Mouse (Mus musculus) forebrain, postnatal 0 days (tissue): ENCODE results near the gene Psmb9. TPM values are rescaled to one million over a fixed set of nuclear protein-coding genes. Genes with fewer than 3 reads are reported as not detected.
"Not testable (repeated sequence)": the region's sequence is repeated elsewhere in the genome, so short reads cannot be mapped to it uniquely, and the experiment has no call there.

Experiments
- ATAC-seq: fragments of 200-750 bp; cut with Nextera tagmentation; 2 replicates; pipeline ENCODE4 v1.8.0; 2017; ENCODE audit warnings: mild to moderate bottlenecking, moderate library complexity
- DNase-seq: peaks from one replicate; pipeline ENCODE4 v3.0.0-alpha.2; 2015
- H3K27ac ChIP-seq: fragments of 300-500 bp; sonication (generic); 2 replicates; pipeline ENCODE4 v1.5.1; 2014; ENCODE audit warnings: low read depth, mild to moderate bottlenecking, antibody characterized with exemption, low read length, moderate library complexity, mixed read lengths
- H3K27me3 ChIP-seq: fragments of 300-500 bp; sonication (generic); 2 replicates; pipeline ENCODE4 v1.6.1; 2014; ENCODE audit warnings: mild to moderate bottlenecking, low read length, mixed read lengths; ENCODE audit not compliant: insufficient read depth
- H3K36me3 ChIP-seq: fragments of 300-500 bp; sonication (generic); 2 replicates; pipeline ENCODE4 v1.6.1; 2014; ENCODE audit warnings: mild to moderate bottlenecking, moderate library complexity; ENCODE audit not compliant: insufficient read depth
- H3K4me1 ChIP-seq: fragments of 300-500 bp; sonication (generic); 2 replicates; pipeline ENCODE4 v1.6.1; 2014; ENCODE audit warnings: antibody characterized with exemption; ENCODE audit not compliant: insufficient read depth
- H3K4me2 ChIP-seq: fragments of 300-500 bp; sonication (generic); 2 replicates; pipeline ENCODE4 v1.6.1; 2014; ENCODE audit warnings: low read depth, mild to moderate bottlenecking, moderate library complexity
- H3K4me3 ChIP-seq: fragments of 300-500 bp; sonication (generic); 2 replicates; pipeline ENCODE4 v1.5.1; 2014; ENCODE audit warnings: low read depth, low read length, mixed read lengths
- H3K9ac ChIP-seq: fragments of 300-500 bp; sonication (generic); 2 replicates; pipeline ENCODE4 v1.6.1; 2014; ENCODE audit warnings: mild to moderate bottlenecking
- H3K9me3 ChIP-seq: fragments of 300-500 bp; sonication (generic); 2 replicates; pipeline ENCODE4 v1.6.1; 2016; ENCODE audit warnings: low read length
- CTCF ChIP-seq: sonication (generic); IDR thresholded peaks from 2 replicates; pipeline ENCODE4 v1.5.1; 2016; ENCODE audit warnings: antibody characterized with exemption, control low read depth, low read depth
- WGBS: fragments of 180-500 bp; shearing (Covaris S2); extraction: QIAGEN DNeasy Blood & Tissue Kit; methylation state at CpG from one replicate; pipeline ENCODE4 v1.1.7; 2014; 5-methylcytosine and 5-hydroxymethylcytosine counted together
- polyA plus RNA-seq: library from polyadenylated mRNA; unstranded; fragments of >200 nt; fragmentation: Nextera tagmentation; extraction: Ambion mirVana; gene quantifications from 2 replicates; pipeline ENCODE4 v1.2.1, GENCODE M21; 2015
- total RNA-seq: library from RNA; depleted of rRNA; stranded (reverse); fragments of >200 nt; gene quantifications from 2 replicates; pipeline ENCODE4 v1.2.3, GENCODE M21; 2014

Gene Psmb9
- total and polyA plus RNA-seq, 2 experiments from 2014 or later: 1.9 to 2.3 TPM

DNA sequence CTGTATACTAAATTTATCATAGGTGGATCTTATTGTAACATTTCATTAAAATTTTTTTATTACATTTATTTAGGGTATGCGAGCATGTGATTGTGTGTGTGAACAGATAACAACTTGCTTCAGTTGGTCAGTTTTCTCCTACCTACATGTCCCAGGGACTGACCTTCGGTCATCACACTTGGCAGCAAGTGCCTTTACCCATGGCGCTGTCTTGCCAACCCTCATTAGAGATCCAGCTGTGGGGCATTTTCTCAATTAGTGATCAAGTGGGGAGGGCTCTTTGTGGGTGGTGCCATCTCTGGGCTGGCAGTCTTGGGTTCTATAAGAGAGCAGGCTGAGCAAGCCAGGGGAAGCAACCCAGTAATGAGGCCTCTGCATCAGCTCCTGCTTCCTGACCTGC is 37.3 kb upstream of the Psmb9 start:
- Histone ChIP-seq H3K36me3 (no peaks in the 10 kb centered on the region), H3K4me2 (no peak overlapping the region), H3K27ac (no peak overlapping the region), H3K27me3 (no peaks in the 10 kb centered on the region), H3K4me1 (no peaks in the 10 kb centered on the region), H3K4me3 (no peak overlapping the region), H3K9me3 (no peaks in the 10 kb centered on the region), H3K9ac (no peak overlapping the region)
- DNase-seq: no peak
- ATAC-seq: no peak
- TF ChIP-seq CTCF: no peak
- 96% methylated on average over 3 of the region's 3 CpGs for WGBS

DNA sequence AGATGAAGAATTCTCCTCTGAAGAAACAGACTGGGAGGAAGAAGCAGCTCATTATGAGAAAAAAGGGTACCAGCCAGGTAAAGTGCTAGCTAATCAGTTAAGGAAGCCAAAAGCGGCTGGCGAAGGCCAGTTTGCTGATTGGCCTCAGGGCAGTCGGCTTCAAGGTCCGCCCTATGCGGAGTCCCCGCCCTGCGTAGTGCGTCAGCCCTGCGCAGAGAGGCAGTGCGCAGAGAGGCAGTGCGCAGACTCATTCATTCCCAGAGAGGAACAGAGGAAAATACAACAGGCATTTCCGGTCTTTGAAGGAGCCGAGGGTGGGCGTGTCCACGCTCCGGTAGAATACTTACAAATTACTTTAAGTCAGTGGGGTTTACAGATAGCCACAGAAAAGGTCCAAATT is 32.8 kb upstream of the Psmb9 start:
- not testable (repeated sequence) for DNase-seq, H3K4me3 ChIP-seq, H3K27ac ChIP-seq, H3K9ac ChIP-seq, H3K27me3 ChIP-seq, H3K36me3 ChIP-seq, H3K4me1 ChIP-seq, ATAC-seq, H3K4me2 ChIP-seq, H3K9me3 ChIP-seq
- whole genome bisulfite sequencing: 100% methylated on average over 3 of the region's 16 CpGs

DNA sequence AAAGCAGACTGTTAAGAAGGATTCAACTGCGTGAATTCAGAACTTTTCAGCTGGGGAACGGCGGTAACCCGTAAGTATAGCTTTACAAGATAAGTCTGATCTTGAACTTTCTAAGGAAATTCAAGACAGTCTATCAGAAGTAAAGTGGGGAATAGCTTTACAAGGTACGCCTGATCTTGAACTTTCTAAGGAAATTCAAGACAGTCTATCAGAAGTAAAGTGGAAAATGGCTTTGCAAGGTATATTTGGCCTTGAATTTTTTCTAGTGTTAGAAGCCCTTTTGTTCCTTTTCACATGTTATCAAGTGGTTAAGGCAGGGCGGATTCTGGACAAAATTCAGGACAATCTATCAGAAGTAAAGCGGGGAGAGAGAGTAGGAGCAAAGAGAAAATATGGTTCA is 32.2 kb upstream of the Psmb9 start:
- not testable (repeated sequence) for H3K9ac ChIP-seq, H3K27me3 ChIP-seq, DNase-seq, H3K4me1 ChIP-seq, H3K36me3 ChIP-seq, H3K9me3 ChIP-seq, ATAC-seq, H3K27ac ChIP-seq, H3K4me3 ChIP-seq, H3K4me2 ChIP-seq
- 92% methylated on average over 3 of the region's 7 CpGs for WGBS

DNA sequence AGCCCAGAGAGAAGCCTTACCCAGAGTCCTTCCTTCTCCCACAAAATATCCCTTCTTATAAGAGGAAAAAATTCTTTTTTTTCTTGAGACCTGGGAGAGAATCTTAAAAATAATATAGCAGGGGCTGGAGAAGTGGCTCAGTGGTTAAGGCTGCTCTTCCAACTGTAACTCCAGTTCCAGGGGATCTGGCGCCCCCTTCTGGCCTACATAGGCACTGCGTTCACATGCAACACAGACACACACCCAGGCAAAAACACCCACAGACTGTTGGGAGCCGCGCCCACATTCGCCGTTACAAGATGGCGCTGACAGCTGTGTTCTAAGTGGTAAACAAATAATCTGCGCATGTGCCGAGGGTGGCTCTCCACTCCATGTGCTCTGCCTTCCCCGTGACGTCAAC is 31.5 kb upstream of the Psmb9 start:
- not testable (repeated sequence) for H3K9me3 ChIP-seq, H3K4me3 ChIP-seq, H3K9ac ChIP-seq, H3K4me2 ChIP-seq, H3K36me3 ChIP-seq, H3K27me3 ChIP-seq, H3K4me1 ChIP-seq, ATAC-seq, DNase-seq, H3K27ac ChIP-seq
- 90% methylated on average over 7 of the region's 11 CpGs for WGBS
- peak; percentile 58 for TF ChIP-seq CTCF

DNA sequence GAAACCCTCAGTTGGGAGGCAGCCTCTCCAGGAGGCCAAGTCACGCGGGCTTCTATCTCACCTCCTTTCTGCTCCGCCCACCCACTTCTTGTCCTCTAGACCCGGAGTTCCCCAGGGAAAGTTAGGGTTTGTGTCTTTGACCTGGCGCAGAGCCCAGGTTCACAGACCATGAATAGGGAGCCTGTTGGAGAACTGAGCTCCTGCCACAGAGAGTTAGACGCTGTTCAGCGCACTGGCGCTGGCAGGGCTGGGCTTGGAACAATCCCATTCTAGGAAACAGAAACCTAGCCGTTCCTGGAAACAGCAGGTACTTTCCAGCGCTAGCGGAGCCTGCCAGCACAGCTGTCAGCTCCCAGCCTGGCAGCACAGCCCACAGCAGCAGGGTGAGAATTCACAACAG is 31.1 kb upstream of the Psmb9 start:
- no peak for TF ChIP-seq CTCF
- Histone ChIP-seq H3K9ac (no peak overlapping the region), H3K27ac (no peak overlapping the region), H3K4me3 (no peak overlapping the region), H3K4me1 (no peaks in the 10 kb centered on the region), H3K9me3 (no peaks in the 10 kb centered on the region), H3K4me2 (no peak overlapping the region), H3K36me3 (no peaks in the 10 kb centered on the region), H3K27me3 (peaks cover 3% of the 10 kb centered on the region; the same call in 1 of the 2 replicates)
- no peak for DNase-seq
- ATAC-seq: no peak
- 61% methylated on average over 11 of the region's 11 CpGs for WGBS

DNA sequence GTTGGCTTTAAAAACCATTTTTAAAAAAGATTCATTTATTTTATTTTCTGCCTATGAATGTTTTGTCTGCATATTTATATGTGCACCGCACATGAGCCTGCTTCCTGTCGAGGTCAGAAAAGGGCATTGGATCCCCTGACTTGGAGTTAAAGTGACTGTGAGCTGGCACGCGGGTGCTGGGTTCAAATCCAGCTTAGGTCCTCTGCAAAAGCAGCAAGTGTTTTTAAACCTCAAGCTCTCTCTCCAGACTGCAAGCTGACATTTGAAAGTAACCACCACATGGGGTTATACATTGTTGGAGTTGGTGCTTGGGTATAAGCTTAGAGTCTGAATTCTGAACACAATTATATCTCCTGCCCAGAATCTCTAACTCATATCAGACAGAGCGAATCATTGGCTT is 30.4 kb upstream of the Psmb9 start:
- TF ChIP-seq CTCF: no peak
- Histone ChIP-seq H3K4me1 (no peaks in the 10 kb centered on the region), H3K9me3 (no peaks in the 10 kb centered on the region), H3K27me3 (peaks cover 8% of the 10 kb centered on the region; the same call in 1 of the 2 replicates), H3K9ac (no peak overlapping the region), H3K36me3 (no peaks in the 10 kb centered on the region), H3K27ac (no peak overlapping the region), H3K4me3 (no peak overlapping the region), H3K4me2 (no peak overlapping the region)
- ATAC-seq: no peak
- WGBS: 86% methylated on average over 5 of the region's 5 CpGs
- DNase-seq: no peak

DNA sequence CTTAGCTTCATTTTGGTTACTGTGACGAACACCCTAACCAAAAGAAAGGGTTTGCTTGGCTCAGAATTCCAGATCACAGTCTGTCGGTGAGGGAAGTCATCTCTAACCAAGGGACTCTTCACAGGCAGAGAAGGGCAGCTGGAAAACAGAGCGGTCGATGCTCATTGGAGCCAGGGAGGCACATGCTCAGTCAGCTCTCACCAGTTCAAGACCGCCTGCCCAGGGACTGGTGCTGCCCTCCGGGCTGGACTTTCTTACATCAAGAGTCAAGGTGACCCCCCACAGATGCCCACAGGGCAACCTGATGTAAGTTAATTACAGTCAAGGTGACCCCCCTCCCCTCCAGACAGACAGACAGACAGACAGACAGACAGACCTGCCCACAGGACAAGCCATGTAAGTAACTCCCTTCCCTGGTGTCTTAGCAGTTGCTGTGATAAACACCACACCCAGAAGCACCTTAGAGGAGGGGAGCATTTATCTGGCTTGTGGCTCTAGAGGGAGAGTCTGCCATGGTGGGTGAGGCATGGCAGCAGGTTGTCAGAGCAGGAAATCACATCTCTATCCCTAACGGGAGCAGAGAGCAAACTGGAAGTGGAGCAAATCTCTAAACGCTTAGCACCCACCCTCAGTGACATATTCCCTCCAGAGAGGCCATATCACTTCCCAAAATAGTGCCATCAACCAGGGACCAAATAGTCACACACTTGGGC is 29.8 kb upstream of the Psmb9 start:
- Histone ChIP-seq H3K36me3 (no peaks in the 10 kb centered on the region), H3K27ac (no peak overlapping the region), H3K4me1 (no peaks in the 10 kb centered on the region), H3K9me3 (no peaks in the 10 kb centered on the region), H3K27me3 (peaks cover 11% of the 10 kb centered on the region; the same call in 1 of the 2 replicates), H3K4me2 (no peak overlapping the region), H3K4me3 (no peak overlapping the region), H3K9ac (no peak overlapping the region)
- no peak for DNase-seq
- ATAC-seq: no peak
- 88% methylated on average over 8 of the region's 8 CpGs for WGBS
- no peak for TF ChIP-seq CTCF
